Mouse (Mus musculus): ENCODE measurements around the gene Zfp318.

DNA sequence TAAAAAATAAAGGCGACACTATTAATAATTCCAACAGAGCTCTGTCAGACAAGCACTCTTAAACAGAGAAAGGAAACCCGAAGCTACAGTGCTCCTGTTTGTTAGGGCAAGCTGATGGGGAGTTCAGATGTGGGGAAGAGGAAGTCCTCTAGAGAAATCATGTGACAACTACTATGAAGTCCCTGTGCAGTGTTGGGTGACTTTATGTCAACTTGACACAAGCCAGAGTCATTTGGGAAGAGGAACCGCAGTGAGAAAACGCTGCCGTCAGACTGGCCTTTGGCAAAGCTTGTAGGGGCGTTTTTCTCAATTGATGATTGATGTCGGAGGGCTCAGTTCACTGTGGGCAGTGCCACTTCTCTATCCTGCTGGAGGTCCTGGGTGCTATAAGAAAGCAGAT, 42.3 kb upstream of the Zfp318 start:
- TF ChIP-seq CTCF (IDR thresholded peaks at IDR 0.05; ENCODE audit: borderline replicate concordance, insufficient read depth, low read depth, low read length): no peak
- no peak for TF ChIP-seq POLR2A (IDR thresholded peaks at IDR 0.05; ENCODE audit: borderline replicate concordance, insufficient read depth, low read length)
